Mouse (Mus musculus): ENCODE data around the gene Galnt2. TPM values are rescaled to one million over a fixed set of nuclear protein-coding genes. Genes with fewer than 3 reads are reported as not detected.

The Galnt2 gene
- polyA plus RNA-seq, 1 experiment from 2014 or later: 54.2 TPM

DNA sequence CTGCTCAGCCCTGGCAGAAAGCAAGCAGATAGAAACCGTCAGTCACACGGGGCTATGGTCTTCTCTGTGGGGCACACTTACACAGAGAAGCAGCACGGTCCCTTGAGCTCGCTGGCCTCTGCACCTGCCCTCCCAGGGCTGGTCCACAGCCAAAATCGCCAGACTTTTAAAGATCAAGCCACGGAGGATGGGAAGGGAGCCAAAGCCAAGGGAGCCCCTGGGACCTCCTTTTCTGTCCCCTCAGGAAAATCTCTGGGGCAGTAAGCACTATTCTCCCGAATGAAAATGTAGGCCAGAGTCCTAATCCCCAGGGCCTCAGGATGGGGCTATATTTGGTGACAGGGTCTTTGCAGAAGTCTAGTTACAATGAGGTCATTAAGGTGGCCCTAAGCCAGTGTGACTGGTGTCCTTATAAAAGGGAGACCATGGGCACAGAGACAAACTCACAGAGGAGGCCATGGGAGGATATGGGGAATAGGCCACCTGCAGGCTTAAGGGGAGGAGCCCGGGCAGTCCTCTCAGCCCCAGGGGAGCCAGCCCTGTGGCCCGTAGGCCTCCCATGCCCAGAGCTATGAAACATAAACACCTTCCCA is 53.9 kb downstream of the Galnt2 start:
- peaks cover 71% of the 10 kb centered on the region for H3K4me1 ChIP-seq
- H3K4me2 ChIP-seq (replicated peaks): no peak overlapping the region
- no peaks in the 10 kb centered on the region for H3K36me3 ChIP-seq
- no peak overlapping the region for H3K9ac ChIP-seq (replicated peaks)
- WGBS: 3% methylated on average over 9 of the region's 9 CpGs
- ATAC-seq (replicated peaks): peak; percentile 36
- peak overlapping the region; percentile 84 for H3K27ac ChIP-seq (replicated peaks)
- no peaks in the 10 kb centered on the region for H3K9me3 ChIP-seq
- H3K27me3 ChIP-seq: no peaks in the 10 kb centered on the region
- no peak overlapping the region for H3K4me3 ChIP-seq

DNA sequence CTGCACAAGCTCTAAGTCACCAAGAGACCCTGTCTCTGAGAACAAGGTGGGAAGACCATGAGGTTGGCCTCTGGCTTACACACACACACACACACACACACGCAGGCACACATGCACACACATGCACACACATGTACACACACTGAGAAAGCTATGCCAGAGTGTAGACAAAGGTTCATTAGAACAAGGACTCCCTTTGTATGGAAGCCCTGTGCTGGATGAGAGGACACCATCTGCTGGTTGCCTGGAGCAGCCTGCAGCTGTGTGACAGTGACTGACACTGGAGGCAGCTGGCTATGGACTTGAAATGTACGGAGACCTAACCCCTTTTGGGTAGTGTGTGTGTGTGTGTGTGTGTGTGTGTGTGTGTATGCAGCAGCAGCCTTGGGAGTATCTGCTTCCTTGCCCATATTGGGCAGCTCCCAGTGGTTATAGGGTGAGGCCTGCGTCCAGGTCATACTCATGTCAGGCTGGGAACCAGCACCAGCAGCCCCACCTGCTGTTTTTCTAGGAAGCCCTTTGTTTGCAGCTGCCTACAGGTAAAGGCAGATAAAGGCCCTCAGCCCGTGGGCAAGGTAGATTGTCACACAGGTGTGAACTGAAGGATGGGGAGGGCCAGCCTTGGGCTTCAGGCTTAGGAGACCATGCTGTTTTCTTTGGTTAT is 55.4 kb downstream of the Galnt2 start:
- Histone ChIP-seq H3K9ac (replicated peaks) (no peak overlapping the region), H3K4me1 (peaks cover 75% of the 10 kb centered on the region), H3K36me3 (no peaks in the 10 kb centered on the region), H3K4me2 (replicated peaks) (no peak overlapping the region), H3K9me3 (no peaks in the 10 kb centered on the region), H3K27ac (replicated peaks) (peak overlapping the region; percentile 84), H3K4me3 (no peak overlapping the region), H3K27me3 (no peaks in the 10 kb centered on the region)
- WGBS: 58% methylated on average over 4 of the region's 4 CpGs
- no peak; the same call in 1 of the 2 replicates for ATAC-seq (replicated peaks)

DNA sequence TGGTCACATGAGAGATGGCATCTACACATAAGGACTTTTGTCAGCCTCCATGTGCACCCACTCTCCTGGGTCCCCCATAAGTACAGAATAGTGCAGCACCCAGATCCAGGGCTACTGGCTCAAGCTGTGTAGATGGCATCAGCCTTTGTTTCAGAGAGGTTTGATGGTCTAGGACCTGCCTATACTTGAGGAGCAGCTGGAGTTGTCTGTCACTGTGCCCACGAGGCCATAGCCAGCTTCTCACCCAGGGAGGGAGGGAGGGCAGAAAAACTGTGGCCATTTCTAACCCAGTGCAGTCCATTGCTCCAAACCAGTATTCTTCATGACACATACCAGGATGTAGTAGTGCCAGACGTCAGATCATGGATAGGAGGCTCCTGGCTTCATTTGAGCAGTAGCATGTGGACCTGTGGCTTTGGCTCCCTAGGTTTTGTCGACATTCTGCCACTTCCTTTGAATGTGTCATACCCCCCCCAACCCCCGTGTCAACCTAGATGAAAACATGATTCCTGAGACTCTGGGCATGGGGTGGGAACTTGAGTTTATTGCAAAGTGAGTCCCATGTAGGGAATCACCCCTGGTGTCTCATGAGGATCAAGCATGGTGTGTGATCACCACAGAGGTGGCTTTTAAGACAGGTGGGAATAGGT is 57.1 kb downstream of the Galnt2 start:
- Histone ChIP-seq H3K27me3 (no peaks in the 10 kb centered on the region), H3K27ac (replicated peaks) (peak overlapping the region; percentile 66; the same call in 1 of the 2 replicates), H3K9ac (replicated peaks) (no peak overlapping the region), H3K36me3 (no peaks in the 10 kb centered on the region), H3K4me3 (no peak overlapping the region), H3K4me1 (peaks cover 65% of the 10 kb centered on the region), H3K9me3 (no peaks in the 10 kb centered on the region), H3K4me2 (replicated peaks) (no peak overlapping the region)
- WGBS: 87% methylated on average over 4 of the region's 4 CpGs
- ATAC-seq (replicated peaks): no peak

DNA sequence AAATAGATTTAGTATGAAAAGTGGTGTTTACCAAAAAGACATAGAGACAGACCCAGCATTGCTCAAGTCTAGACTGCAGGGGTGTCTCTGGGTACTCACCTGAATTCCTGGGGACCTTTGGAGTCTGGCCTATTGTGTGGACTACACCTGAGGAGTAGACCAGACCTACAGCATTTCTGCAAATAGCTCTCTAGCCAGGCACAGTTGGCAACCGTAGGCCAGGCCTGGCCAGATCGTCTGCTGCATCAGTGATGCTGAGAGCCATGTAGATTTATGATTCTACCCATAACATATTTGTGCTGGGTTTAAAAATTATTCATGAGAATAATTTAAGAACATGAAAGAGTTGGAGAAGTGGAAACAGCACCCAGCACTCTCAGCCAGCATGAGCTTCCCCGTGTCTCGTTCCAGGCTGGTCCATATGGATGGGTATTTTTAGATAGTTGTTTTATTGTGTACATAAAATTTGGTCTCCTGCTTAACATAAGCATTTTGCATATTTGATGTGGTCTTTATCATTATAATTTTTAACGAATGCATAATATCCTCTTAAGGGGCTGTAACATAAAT is 58.4 kb downstream of the Galnt2 start:
- peaks cover 65% of the 10 kb centered on the region for H3K4me1 ChIP-seq
- ATAC-seq (replicated peaks): no peak
- 56% methylated on average over 5 of the region's 5 CpGs for WGBS

DNA sequence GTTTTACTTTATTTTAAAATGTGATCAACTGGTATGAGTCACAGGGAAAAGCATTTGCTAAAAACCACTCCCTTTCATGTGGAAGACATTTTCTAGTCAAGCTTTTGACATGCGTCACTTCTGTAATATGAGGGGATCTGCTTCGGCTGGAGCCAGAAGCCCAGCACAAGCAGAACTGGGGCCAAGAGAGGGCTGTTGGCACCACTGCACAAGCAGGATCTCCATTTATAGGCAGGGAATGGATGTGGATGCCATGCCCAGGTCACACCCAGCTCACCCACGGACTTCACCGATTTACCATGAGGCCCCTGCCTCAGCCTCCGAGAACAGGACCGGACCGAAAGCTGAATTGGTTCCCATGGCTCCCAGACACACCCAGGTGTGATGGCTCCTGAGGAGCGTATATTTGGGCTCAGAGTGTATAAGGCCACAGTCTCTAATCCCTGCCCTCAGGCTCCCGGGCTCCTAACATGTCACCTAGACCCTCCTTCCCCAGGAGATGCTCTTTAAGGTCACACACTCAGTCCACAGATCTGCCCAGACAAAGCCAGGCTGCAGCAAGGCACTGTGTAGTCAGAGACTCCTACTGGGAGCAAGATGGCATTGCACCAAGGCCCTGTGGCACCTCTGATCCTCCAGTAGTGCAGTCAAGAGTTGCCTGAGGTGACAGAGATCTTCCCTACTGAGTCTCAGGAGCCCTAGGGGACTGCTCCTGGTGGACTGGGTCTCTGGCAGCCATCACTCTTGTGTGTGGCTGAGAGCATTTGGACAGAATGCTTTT is 59.9 kb downstream of the Galnt2 start:
- Histone ChIP-seq H3K27me3 (no peaks in the 10 kb centered on the region), H3K4me3 (no peak overlapping the region), H3K9me3 (no peaks in the 10 kb centered on the region), H3K4me2 (replicated peaks) (no peak overlapping the region), H3K36me3 (no peaks in the 10 kb centered on the region), H3K27ac (replicated peaks) (0 out of 2 replicates have a peak overlapping the region, but pooled peaks have one; percentile 60), H3K9ac (replicated peaks) (no peak overlapping the region), H3K4me1 (peaks cover 54% of the 10 kb centered on the region)
- no peak for ATAC-seq (replicated peaks)
- WGBS: 85% methylated on average over 9 of the region's 9 CpGs

More for the DNA sequence above, 58.4 kb downstream of the Galnt2 start:
- H3K27ac ChIP-seq (replicated peaks): peak overlapping the region; percentile 66
- no peaks in the 10 kb centered on the region for H3K36me3 ChIP-seq
- H3K9me3 ChIP-seq: no peaks in the 10 kb centered on the region
- H3K27me3 ChIP-seq: no peaks in the 10 kb centered on the region
- H3K4me3 ChIP-seq: no peak overlapping the region
- no peak overlapping the region for H3K4me2 ChIP-seq (replicated peaks)
- no peak overlapping the region for H3K9ac ChIP-seq (replicated peaks)

DNA sequence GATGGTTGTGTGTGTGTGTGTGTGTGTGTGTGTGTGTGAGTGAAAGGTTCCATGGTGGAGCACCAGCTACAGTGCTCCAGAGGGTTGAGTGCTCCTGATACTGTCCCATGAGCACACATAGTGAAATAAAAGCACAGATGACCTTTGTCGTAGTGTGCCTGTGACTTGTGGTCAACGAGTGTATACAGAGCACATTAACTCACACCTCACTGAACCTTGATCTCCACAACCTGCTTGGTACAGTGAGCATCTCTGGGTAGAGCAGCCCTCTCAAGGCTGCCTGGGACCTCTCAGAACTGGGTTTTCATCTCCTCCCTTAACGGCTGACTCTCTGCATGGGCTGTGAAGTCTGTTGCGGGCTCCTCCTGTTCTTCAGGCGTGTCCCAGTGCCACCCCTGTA is 60.5 kb downstream of the Galnt2 start:
- Histone ChIP-seq H3K27ac (replicated peaks) (no peak overlapping the region), H3K36me3 (no peaks in the 10 kb centered on the region), H3K4me3 (no peak overlapping the region), H3K9me3 (no peaks in the 10 kb centered on the region), H3K27me3 (no peaks in the 10 kb centered on the region), H3K9ac (replicated peaks) (no peak overlapping the region), H3K4me2 (replicated peaks) (no peak overlapping the region), H3K4me1 (peaks cover 48% of the 10 kb centered on the region)
- no peak for ATAC-seq (replicated peaks)
- 82% methylated on average over 5 of the region's 5 CpGs for WGBS

DNA sequence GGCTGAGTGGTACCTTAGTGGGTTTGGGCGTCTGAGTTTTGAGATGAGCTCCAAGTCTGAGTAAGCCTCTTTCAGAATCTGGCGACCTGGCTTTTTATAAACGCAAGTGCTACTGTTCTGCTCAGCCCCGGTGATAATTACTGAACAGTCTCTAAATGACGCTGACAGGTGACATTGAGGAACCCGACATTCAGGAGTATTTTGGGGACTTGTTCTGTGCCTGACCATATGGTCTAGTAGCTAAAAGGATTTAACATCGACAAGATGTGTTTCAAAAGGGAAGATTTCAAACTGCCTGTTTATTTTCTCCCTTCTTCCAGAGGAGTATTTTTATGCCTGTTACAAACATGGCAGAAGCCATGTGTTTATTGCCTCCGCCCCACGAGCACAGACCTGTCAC is 61.8 kb downstream of the Galnt2 start:
- Histone ChIP-seq H3K4me2 (replicated peaks) (no peak overlapping the region), H3K36me3 (0 out of 2 replicates have a peak, but pooled peaks cover 2% of the 10 kb centered on the region), H3K4me1 (peaks cover 44% of the 10 kb centered on the region), H3K9me3 (no peaks in the 10 kb centered on the region), H3K27me3 (no peaks in the 10 kb centered on the region), H3K4me3 (no peak overlapping the region), H3K9ac (replicated peaks) (no peak overlapping the region), H3K27ac (replicated peaks) (peak overlapping the region; percentile 16; the same call in 1 of the 2 replicates)
- ATAC-seq (replicated peaks): no peak
- 64% methylated on average over 9 of the region's 9 CpGs for WGBS

DNA sequence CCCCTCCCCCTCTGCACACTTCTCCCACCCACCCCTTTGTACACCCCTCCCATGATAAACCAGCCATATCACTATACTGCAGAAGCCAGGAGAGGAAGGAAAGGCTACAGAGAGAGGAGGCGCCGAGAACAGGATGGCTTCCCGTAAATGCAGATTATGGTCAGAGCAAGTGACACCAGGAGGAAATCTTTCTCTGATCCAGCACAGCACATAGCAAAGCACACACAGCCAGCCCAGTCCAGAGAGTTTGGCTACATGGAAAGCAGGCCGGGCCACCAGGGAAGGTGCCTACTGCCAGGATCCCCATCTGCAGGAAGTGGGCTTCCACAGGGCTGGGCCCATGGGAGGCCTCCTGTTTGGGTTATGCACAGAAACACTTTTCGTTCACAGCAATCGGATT is 63.2 kb downstream of the Galnt2 start:
- WGBS: 79% methylated on average over 6 of the region's 6 CpGs
- Histone ChIP-seq H3K9ac (replicated peaks) (no peak overlapping the region), H3K9me3 (no peaks in the 10 kb centered on the region), H3K4me3 (no peak overlapping the region), H3K4me2 (replicated peaks) (no peak overlapping the region), H3K27ac (replicated peaks) (peak overlapping the region; percentile 16), H3K4me1 (peaks cover 39% of the 10 kb centered on the region), H3K27me3 (no peaks in the 10 kb centered on the region), H3K36me3 (0 out of 2 replicates have a peak, but pooled peaks cover 3% of the 10 kb centered on the region)
- ATAC-seq (replicated peaks): no peak

DNA sequence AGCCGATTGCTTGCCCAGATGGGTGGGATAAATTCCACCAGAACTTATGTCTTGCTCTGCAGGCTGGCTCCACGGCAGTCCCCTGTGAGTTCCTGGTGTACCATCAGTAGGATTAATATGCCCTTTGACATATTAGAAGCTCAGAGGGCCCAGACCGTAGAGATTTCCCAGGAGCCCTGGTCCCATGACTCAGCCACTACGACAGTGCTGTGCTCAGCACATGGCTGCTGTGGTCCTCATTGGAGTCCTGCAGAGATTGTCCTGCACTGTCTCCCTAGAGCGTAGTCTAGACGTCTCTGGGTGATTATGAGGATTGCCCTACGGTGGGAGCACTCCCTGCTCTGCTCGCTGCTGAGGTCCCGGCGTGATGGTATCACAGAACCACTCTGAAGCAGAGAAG is 63.7 kb downstream of the Galnt2 start:
- Histone ChIP-seq H3K27me3 (no peaks in the 10 kb centered on the region), H3K4me2 (replicated peaks) (no peak overlapping the region), H3K4me1 (peaks cover 36% of the 10 kb centered on the region), H3K27ac (replicated peaks) (peak overlapping the region; percentile 16; the same call in 1 of the 2 replicates), H3K4me3 (no peak overlapping the region), H3K36me3 (0 out of 2 replicates have a peak, but pooled peaks cover 3% of the 10 kb centered on the region), H3K9me3 (no peaks in the 10 kb centered on the region), H3K9ac (replicated peaks) (no peak overlapping the region)
- WGBS: 84% methylated on average over 10 of the region's 10 CpGs
- no peak for ATAC-seq (replicated peaks)

DNA sequence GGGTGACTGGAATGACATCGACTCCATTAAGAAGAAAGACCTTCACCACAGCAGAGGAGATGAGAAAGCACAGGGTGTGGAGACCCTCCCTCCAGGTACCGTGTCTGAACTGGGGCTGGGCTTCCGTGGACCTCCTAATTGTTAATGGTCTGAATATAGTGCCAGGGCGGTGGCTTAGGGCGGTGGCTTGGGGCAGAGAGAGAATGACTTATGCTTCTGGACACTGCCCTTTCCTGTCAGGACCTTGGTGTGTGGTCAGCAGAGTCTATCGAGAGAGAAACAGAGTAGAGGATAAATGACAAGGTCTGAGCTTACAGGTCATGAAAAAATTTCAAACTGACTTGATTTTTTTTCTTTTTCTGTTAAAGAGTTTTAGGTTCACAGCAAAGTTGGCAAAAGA is 64.2 kb downstream of the Galnt2 start:
- Histone ChIP-seq H3K27ac (replicated peaks) (no peak overlapping the region), H3K36me3 (0 out of 2 replicates have a peak, but pooled peaks cover 3% of the 10 kb centered on the region), H3K9ac (replicated peaks) (no peak overlapping the region), H3K9me3 (no peaks in the 10 kb centered on the region), H3K4me2 (replicated peaks) (no peak overlapping the region), H3K4me3 (no peak overlapping the region), H3K4me1 (peaks cover 32% of the 10 kb centered on the region), H3K27me3 (no peaks in the 10 kb centered on the region)
- ATAC-seq (replicated peaks): no peak
- WGBS: 92% methylated on average over 6 of the region's 6 CpGs

DNA sequence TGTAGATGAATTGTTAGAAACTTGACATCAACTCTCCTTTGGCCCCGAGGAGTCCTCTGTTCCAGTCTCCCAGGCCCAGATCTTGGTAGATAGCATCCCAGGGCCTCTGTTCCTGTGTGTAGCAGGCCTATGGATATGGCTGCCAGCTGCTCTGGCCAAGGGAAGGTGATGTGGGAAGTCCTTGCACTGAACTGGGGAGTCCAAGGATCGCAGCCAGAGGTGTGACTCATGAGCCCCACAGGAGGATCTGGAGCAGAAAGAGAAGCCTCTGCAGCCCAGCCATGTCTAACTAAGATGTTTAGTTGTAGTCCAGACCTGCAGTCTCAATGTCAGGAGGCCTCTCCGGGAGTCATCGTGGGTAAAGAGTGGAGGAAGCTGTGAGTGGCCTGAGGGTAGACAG is 70.3 kb downstream of the Galnt2 start:
- H3K9me3 ChIP-seq: no peaks in the 10 kb centered on the region
- H3K27ac ChIP-seq (replicated peaks): no peak overlapping the region
- WGBS: 92% methylated on average over 4 of the region's 4 CpGs

More for the DNA sequence above, 70.3 kb downstream of the Galnt2 start:
- no peak overlapping the region for H3K4me2 ChIP-seq (replicated peaks)
- H3K36me3 ChIP-seq: 0 out of 2 replicates have a peak, but pooled peaks cover 8% of the 10 kb centered on the region
- peaks cover 21% of the 10 kb centered on the region for H3K4me1 ChIP-seq
- no peak overlapping the region for H3K9ac ChIP-seq (replicated peaks)
- H3K27me3 ChIP-seq: no peaks in the 10 kb centered on the region
- ATAC-seq (replicated peaks): no peak
- H3K4me3 ChIP-seq: no peak overlapping the region
